Mouse (Mus musculus): Measurements from ENCODE around the gene Tmem87b. TPM values are rescaled to one million over a fixed set of nuclear protein-coding genes. Genes with fewer than 3 reads are reported as not detected.
A peak's percentile ranks its signal among the peaks of the same experiment; 100 is the strongest.

The Tmem87b gene
- total RNA-seq (2021): 10 to 100 TPM; 31.8 to 34.3 TPM

GRCm38 (mm10) chr2:128817786-128818681 is at the start of gene Tmem87b:
Tmem87b (plus strand) TSS chr2:128818118.
- DNase-seq (ENCODE audit: extremely low spot score in 1 of 2, low spot score in 2 of 2): peak; percentile 94 to 95
- intact Hi-C loops (cut with DNase I): loop anchor here (1.0 kb wide), 1 partner anchor 120 kb away; the partner anchor contains the start of gene Mertk

- intact Hi-C loops (cut with DNase I): no loop called here
- no peak for DNase-seq (ENCODE audit: extremely low spot score in 1 of 2, low spot score in 2 of 2)
These were observed 49.2 kb upstream of the Tmem87b start for GRCm38 (mm10) chr2:128768545-128769247.

GRCm38 (mm10) chr2:128770557-128770956 is 47.4 kb upstream of the Tmem87b start:
- intact Hi-C loops (cut with DNase I): no loop called here
- no peak for DNase-seq (ENCODE audit: extremely low spot score in 1 of 2, low spot score in 2 of 2)

GRCm38 (mm10) chr2:128771048-128771447 is 46.9 kb upstream of the Tmem87b start:
- DNase-seq (ENCODE audit: extremely low spot score in 1 of 2, low spot score in 2 of 2): no peak
- intact Hi-C loops (cut with DNase I): no loop called here

DNA sequence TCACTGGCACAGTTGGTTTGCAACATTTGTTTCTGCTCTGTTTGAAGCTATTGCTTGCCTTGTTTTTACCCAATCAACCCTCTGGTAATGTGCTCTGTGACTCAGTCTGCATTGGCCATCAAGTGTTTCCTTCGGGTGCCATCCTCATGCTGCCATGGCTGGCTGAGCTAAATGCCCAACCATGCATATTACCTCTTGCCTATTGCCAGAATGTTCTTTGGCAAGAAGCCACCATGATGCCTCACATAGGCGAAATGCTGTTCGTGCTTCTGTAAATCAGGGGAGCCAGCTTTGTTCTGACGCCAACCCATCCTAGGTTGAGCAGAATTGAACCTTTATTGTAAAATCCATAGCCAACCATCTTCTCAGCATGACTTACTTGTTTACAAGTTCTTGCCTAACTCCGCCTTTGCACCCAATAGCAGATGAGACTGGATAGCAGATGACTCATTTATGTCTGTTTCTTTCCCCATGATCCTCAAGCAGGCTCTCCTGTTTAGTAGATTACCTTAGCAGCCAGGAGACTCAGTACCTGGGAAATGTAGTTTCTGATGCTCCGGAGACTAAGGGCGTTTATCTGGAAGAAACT is 46.1 kb upstream of the Tmem87b start:
- no peak for DNase-seq (ENCODE audit: extremely low spot score in 1 of 2, low spot score in 2 of 2)
- intact Hi-C loops (cut with DNase I): no loop called here

- intact Hi-C loops (cut with DNase I): no loop called here
- no peak for DNase-seq (ENCODE audit: extremely low spot score in 1 of 2, low spot score in 2 of 2)
These were observed 35.7 kb upstream of the Tmem87b start for GRCm38 (mm10) chr2:128782231-128782630.

DNA sequence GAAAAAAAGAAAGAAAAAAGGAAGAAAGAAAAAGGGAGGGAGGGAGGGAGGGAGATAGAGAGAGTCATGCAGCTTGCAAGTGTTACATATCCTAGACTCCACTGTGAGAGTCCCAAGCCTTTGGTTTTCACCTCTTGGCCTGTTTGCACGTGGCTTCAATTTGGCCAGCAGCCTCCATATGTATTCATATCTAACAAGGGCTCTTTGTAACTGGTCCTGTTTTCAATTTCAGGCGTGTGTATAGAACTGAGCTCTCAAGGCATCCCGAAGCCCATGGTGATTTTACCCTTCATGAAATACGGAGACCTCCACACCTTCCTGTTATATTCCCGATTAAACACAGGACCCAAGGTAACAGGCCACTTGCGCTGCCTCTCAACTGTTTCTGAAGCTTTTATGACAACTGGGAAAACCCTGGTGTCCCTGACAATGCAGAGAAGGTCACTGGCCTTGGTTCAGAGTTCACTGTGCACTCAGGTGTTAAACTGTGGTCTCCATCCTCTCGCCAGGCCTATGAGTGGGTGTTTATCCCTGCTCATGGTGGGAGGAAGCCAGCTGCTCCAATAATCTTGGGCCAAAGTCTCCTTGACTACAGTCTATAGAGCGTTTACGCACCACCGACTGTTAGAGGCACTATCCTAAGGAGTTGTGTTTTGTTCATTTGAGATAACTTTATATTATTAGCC is 34.1 kb upstream of the Tmem87b start:
- intact Hi-C loops (cut with DNase I): no loop called here
- DNase-seq (ENCODE audit: extremely low spot score in 1 of 2, low spot score in 2 of 2): no peak

GRCm38 (mm10) chr2:128784814-128785213 is 33.1 kb upstream of the Tmem87b start:
- no peak for DNase-seq (ENCODE audit: extremely low spot score in 1 of 2, low spot score in 2 of 2)
- intact Hi-C loops (cut with DNase I): no loop called here

- intact Hi-C loops (cut with DNase I): no loop called here
- DNase-seq (ENCODE audit: extremely low spot score in 1 of 2, low spot score in 2 of 2): no peak
These were observed 31.6 kb upstream of the Tmem87b start for GRCm38 (mm10) chr2:128786341-128786740.

DNA sequence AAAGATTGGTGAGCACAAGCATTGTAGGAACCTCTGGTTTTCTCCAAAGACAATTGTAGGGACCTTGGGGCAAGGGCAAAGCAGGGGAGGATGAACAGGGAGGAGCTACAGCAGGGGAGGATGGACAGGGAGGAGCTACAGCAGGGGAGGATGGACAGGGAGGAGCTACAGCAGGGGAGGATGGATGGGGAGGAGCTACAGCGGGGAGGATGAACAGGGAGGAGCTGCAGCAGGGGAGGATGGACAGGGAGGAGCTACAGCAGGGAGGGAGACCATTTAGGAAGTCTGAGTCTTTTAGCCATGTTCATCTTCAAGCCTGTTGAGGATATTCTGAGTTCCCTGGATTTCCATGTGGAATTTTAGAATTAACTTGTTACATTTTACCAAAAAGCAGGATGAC is 31.1 kb upstream of the Tmem87b start:
- no peak for DNase-seq (ENCODE audit: extremely low spot score in 1 of 2, low spot score in 2 of 2)
- intact Hi-C loops (cut with DNase I): no loop called here

GRCm38 (mm10) chr2:128787805-128788204 is 30.1 kb upstream of the Tmem87b start:
- intact Hi-C loops (cut with DNase I): no loop called here
- no peak for DNase-seq (ENCODE audit: extremely low spot score in 1 of 2, low spot score in 2 of 2)

DNA sequence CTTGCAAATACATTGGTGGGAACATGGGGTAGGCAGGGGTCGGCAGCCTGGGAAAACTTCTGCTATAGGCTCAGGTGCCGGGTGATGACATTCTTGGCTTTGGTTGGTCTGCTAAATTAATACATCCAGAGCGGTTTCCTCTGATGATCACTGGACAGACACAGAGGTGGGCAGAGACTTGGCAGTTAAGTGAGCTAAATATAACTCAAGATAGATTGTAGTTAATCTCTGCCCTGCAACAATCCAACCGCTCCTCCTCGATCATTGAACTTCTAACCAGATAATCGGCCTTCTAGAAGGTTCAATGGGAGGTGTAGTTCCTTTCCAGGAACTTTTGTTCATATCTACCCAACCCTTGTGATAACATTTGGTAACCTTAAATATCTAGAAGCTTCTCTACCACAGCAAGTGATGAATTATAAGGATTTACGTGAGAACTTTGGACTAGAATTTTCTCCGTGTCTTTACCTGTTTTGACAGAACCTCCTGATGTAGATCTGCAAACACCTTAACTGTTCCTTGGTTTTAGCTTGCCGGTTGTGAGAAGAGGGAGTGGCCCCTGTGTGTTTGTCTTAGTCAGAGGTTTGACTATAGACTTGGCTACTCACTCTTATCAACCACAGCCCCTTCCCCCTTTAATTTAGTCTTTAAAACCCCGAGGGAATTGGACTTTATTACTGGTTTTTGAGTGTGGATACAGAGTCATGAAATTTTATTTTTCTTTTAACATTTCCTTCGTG is 26.9 kb upstream of the Tmem87b start:
- intact Hi-C loops (cut with DNase I): no loop called here
- no peak for DNase-seq (ENCODE audit: extremely low spot score in 1 of 2, low spot score in 2 of 2)

DNA sequence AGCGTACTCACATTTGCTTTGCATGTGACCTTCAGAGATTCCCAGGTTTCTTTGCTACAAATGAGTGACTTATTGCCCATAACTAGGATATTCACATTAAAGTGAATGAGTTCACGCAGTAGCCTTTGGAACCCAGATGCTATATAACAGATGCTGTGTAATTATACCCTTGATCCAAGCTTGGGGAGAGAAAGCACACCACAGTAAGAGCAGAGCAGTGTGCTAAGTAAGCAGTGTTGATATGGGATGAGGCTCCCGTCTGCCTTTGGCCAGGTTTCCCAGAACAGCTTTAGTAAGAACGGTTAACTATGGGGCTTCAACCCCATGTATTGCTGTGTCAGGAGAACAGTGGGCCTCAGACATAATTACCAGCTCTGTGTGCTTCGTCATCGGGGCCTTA is 24.0 kb upstream of the Tmem87b start:
- DNase-seq (ENCODE audit: extremely low spot score in 1 of 2, low spot score in 2 of 2): no peak
- intact Hi-C loops (cut with DNase I): no loop called here

DNA sequence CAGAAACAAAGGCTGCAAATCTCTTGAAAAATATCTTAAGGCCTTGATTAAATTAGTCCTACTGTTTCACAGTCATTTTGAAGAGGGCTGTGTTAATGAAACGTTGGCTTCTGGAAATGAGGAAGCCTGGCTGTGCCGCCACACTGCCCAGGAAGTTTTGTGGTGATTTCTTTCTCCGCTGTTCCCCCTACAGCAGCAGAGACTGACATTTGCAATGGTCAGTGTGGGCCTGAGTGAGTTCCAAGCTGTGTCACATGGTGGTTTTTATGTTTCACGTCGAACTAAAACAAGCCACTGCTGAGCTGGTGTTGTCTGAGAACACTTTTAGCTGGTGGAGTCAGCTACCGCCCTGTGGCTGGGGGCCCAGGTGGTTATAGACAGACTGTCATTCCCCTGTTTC is 21.5 kb upstream of the Tmem87b start:
- no peak for DNase-seq (ENCODE audit: extremely low spot score in 1 of 2, low spot score in 2 of 2)
- intact Hi-C loops (cut with DNase I): no loop called here

GRCm38 (mm10) chr2:128803441-128803840 is 14.5 kb upstream of the Tmem87b start:
- no peak for DNase-seq (ENCODE audit: extremely low spot score in 1 of 2, low spot score in 2 of 2)
- intact Hi-C loops (cut with DNase I): no loop called here

DNA sequence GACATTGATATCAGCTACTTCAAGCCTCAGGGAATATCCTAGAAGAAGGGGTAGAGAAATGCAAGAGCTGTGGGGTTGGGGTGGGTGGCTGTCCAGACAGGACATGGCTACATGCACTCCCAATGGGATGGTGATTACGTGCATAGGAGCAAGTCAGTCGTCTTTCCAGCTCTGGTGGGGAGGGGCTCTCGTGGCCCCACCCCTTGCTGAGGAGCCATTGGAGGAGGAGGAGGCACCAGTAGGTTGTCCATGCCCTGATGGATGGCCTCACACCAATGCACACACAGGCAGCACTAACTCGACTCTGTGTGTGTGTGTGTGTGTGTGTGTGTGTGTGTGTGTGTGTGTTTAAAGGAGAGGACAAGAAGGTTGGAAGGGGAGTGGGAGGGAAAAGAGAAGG is 12.6 kb upstream of the Tmem87b start:
- intact Hi-C loops (cut with DNase I): no loop called here

GRCm38 (mm10) chr2:128806561-128806960 is 11.4 kb upstream of the Tmem87b start:
- intact Hi-C loops (cut with DNase I): no loop called here
- DNase-seq (ENCODE audit: extremely low spot score in 1 of 2, low spot score in 2 of 2): peak in 1 of 2 experiments; percentile 37

More for the DNA sequence above, 12.6 kb upstream of the Tmem87b start:
- no peak for DNase-seq (ENCODE audit: extremely low spot score in 1 of 2, low spot score in 2 of 2)

GRCm38 (mm10) chr2:128812761-128813160 is 5.2 kb upstream of the Tmem87b start:
- intact Hi-C loops (cut with DNase I): no loop called here
- no peak for DNase-seq (ENCODE audit: extremely low spot score in 1 of 2, low spot score in 2 of 2)
